Mouse (Mus musculus) olfactory bulb, adult 2 months (tissue): ENCODE data around the gene Nos1ap.

Source experiments
- CTCF ChIP-seq: fragments of 200-500 bp; IDR thresholded peaks from 2 replicates; pipeline ENCODE4 v1.5.1; 2012; ENCODE audit warnings: low read depth, mild to moderate bottlenecking, low read length, moderate library complexity; ENCODE audit not compliant: insufficient read depth
- POLR2A ChIP-seq: fragments of 200-500 bp; IDR thresholded peaks from 2 replicates; pipeline ENCODE4 v1.6.1; 2012; ENCODE audit warnings: mild to moderate bottlenecking, low read depth, low read length, moderate library complexity; ENCODE audit not compliant: insufficient read depth

- TF ChIP-seq POLR2A, result no peak
- TF ChIP-seq CTCF, result no peak
These were observed 229.3 kb downstream of the Nos1ap start for GRCm38 (mm10) chr1:170360183-170360915.
